Mouse (Mus musculus): Measurements from ENCODE around the gene Paox.
"Not testable (repeated sequence)": the region's sequence is repeated elsewhere in the genome, so short reads cannot be mapped to it uniquely, and the experiment has no call there.

Paox gene

GRCm38 (mm10) chr7:140121338-140121910, 5.8 kb downstream of the Paox start:
- DNase-seq: no peak

- no peak for DNase-seq
Observed at GRCm38 (mm10) chr7:140122765-140123164, 7.2 kb downstream of the Paox start.

GRCm38 (mm10) chr7:140124382-140124781, 8.8 kb downstream of the Paox start:
- no peak for DNase-seq

- DNase-seq: peak; percentile 94
Observed at GRCm38 (mm10) chr7:140125278-140126021, 9.9 kb downstream of the Paox start.

- DNase-seq: no peak
Observed at GRCm38 (mm10) chr7:140126022-140126350, 10.4 kb downstream of the Paox start.

- no peak for DNase-seq
Observed at GRCm38 (mm10) chr7:140126934-140127333, 11.3 kb downstream of the Paox start.

- no peak for DNase-seq
Observed at GRCm38 (mm10) chr7:140127911-140128310, 12.3 kb downstream of the Paox start.

- DNase-seq: not testable (repeated sequence)
Observed at GRCm38 (mm10) chr7:140132184-140132583, 16.6 kb downstream of the Paox start.

- DNase-seq: not testable (repeated sequence)
Observed at GRCm38 (mm10) chr7:140134033-140134432, 18.4 kb downstream of the Paox start.

GRCm38 (mm10) chr7:140135106-140135770, 19.6 kb downstream of the Paox start:
- no peak for DNase-seq

GRCm38 (mm10) chr7:140137135-140138020, 21.8 kb downstream of the Paox start, which contains the start of gene Mtg1:
Gene Mtg1 (plus strand): TSS chr7:140137564.
- peak; percentile 94 for DNase-seq

GRCm38 (mm10) chr7:140138021-140138310, 22.4 kb downstream of the Paox start:
- DNase-seq: no peak

GRCm38 (mm10) chr7:140141350-140141749, 25.8 kb downstream of the Paox start:
- DNase-seq: peak; percentile 82

GRCm38 (mm10) chr7:140144550-140144949, 29.0 kb downstream of the Paox start:
- no peak for DNase-seq

- peak; percentile 45 for DNase-seq
Observed at GRCm38 (mm10) chr7:140153383-140153782, 37.8 kb downstream of the Paox start.

GRCm38 (mm10) chr7:140153829-140154217, 38.2 kb downstream of the Paox start:
- no peak for DNase-seq

- peak; percentile 48 for DNase-seq
Observed at GRCm38 (mm10) chr7:140154218-140154927, 38.8 kb downstream of the Paox start, which contains the start of gene Sprn. Gene Sprn (minus strand): TSS chr7:140154877.

- DNase-seq: no peak
Observed at GRCm38 (mm10) chr7:140160363-140160762, 44.8 kb downstream of the Paox start.

GRCm38 (mm10) chr7:140164664-140165063, 49.1 kb downstream of the Paox start, which contains the start of gene Olfr522:
Gene Olfr522 (minus strand): TSS chr7:140164764.
- no peak for DNase-seq

GRCm38 (mm10) chr7:140167950-140168349, 52.4 kb downstream of the Paox start:
- DNase-seq: no peak

- DNase-seq: no peak
Observed at GRCm38 (mm10) chr7:140169386-140169785, 53.8 kb downstream of the Paox start.

GRCm38 (mm10) chr7:140170863-140171262, 55.3 kb downstream of the Paox start:
- DNase-seq: no peak
